Mouse (Mus musculus) testis, adult 2 months (tissue): ENCODE data around the gene Fem1a.

Source experiments
- CTCF ChIP-seq: fragments of 200-500 bp; IDR thresholded peaks from 2 replicates; pipeline ENCODE4 v1.5.1; 2012; ENCODE audit warnings: low read depth, mild to moderate bottlenecking, inconsistent platforms, low read length, moderate library complexity; ENCODE audit not compliant: control insufficient read depth, insufficient read depth, insufficient replicate concordance
- POLR2A ChIP-seq: fragments of 200-500 bp; IDR thresholded peaks from 2 replicates; pipeline ENCODE4 v1.6.1; 2012; ENCODE audit warnings: low read depth, mild to moderate bottlenecking, inconsistent platforms, low read length, moderate library complexity; ENCODE audit not compliant: control insufficient read depth

DNA sequence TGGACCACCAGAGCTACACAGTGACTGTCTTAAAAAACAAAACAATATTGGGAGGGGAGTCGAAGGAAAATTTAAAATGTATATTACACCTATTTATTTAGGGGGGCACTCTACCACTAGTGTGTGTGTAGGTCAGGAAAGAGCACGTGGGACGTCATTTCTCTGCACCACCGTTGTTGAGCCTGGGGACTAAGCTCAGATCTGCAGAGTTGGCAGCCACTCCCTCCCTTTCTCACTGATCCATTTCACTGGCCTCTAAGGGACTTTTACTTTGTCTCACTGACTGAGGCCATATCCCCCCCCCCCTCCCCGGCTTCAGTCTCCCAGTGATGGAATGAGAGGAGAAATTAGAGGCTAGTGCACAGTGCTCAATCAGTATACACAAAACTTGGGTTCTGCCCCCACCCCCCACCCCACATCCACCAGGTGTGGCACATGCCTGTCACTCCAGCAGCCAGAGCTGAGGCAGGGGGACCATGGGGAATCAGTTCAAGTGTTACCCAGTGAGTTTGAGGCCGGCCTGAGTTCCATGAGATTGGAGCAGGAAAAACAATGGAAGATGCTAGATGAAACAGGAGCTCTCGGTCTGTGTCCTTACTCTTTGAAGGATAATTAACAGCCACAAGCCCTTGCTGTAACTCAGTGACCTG lies 35.3 kb downstream of the Fem1a start:
- no peak for TF ChIP-seq CTCF
- no peak for TF ChIP-seq POLR2A
